Mouse (Mus musculus) midbrain, postnatal 0 days (tissue): ENCODE data around the gene Slk. TPM values are rescaled to one million over a fixed set of nuclear protein-coding genes. Genes with fewer than 3 reads are reported as not detected.
A peak's percentile ranks its signal among the peaks of the same experiment; 100 is the strongest.

Source experiments
- ATAC-seq: fragments of 200-750 bp; cut with Nextera tagmentation; 2 replicates; pipeline ENCODE4 v1.8.0; 2017; ENCODE audit warnings: moderate number of reproducible peaks, mild to moderate bottlenecking, moderate TSS enrichment, moderate library complexity; ENCODE audit not compliant: low FRiP score
- DNase-seq: peaks from one replicate; pipeline ENCODE4 v3.0.0-alpha.2; 2015; ENCODE audit warnings: low spot score
- H3K27ac ChIP-seq: fragments of 300-500 bp; sonication (generic); 2 replicates; pipeline ENCODE4 v1.5.1; 2014; ENCODE audit warnings: low read depth, mild to moderate bottlenecking, low read length, mixed read lengths
- H3K27me3 ChIP-seq: fragments of 300-500 bp; sonication (generic); 2 replicates; pipeline ENCODE4 v1.6.1; 2014; ENCODE audit warnings: low read length, control low read depth, mixed read lengths; ENCODE audit not compliant: insufficient read depth
- H3K36me3 ChIP-seq: fragments of 300-500 bp; sonication (generic); 2 replicates; pipeline ENCODE4 v1.6.1; 2014; ENCODE audit warnings: low read length, control low read depth, mixed read lengths; ENCODE audit not compliant: insufficient read depth
- H3K4me1 ChIP-seq: fragments of 300-500 bp; sonication (generic); 2 replicates; pipeline ENCODE4 v1.6.1; 2014; ENCODE audit warnings: mild to moderate bottlenecking, control low read depth, antibody characterized with exemption, low read length, mixed read lengths; ENCODE audit not compliant: insufficient read depth
- H3K4me2 ChIP-seq: fragments of 300-500 bp; sonication (generic); 2 replicates; pipeline ENCODE4 v1.6.1; 2014; ENCODE audit warnings: low read depth, mild to moderate bottlenecking, low read length, mixed read lengths; ENCODE audit not compliant: poor library complexity, severe bottlenecking
- H3K4me3 ChIP-seq: fragments of 300-500 bp; sonication (generic); 2 replicates; pipeline ENCODE4 v1.5.1; 2014; ENCODE audit warnings: low read depth, mild to moderate bottlenecking, low read length, moderate library complexity
- H3K9ac ChIP-seq: fragments of 300-500 bp; sonication (generic); replicated peaks from 2 replicates; pipeline ENCODE4 v1.6.1; 2014; ENCODE audit warnings: mild to moderate bottlenecking, low read length, moderate library complexity, mixed read lengths; ENCODE audit not compliant: poor library complexity, severe bottlenecking
- H3K9me3 ChIP-seq: fragments of 300-500 bp; sonication (generic); 2 replicates; pipeline ENCODE4 v1.6.1; 2016; ENCODE audit warnings: low read length, control low read depth
- CTCF ChIP-seq: IDR thresholded peaks from 2 replicates; pipeline ENCODE4 v1.5.1; 2016; ENCODE audit warnings: antibody characterized with exemption, mild to moderate bottlenecking
- WGBS: fragments of 180-500 bp; shearing (Covaris S2); extraction: QIAGEN DNeasy Blood & Tissue Kit; methylation state at CpG from one replicate; pipeline ENCODE4 v1.1.7; 2014; 5-methylcytosine and 5-hydroxymethylcytosine counted together
- polyA plus RNA-seq: library from polyadenylated mRNA; unstranded; fragments of >200 nt; fragmentation: Nextera tagmentation; extraction: Ambion mirVana; gene quantifications from 2 replicates; pipeline ENCODE4 v1.2.1, GENCODE M21; 2015
- total RNA-seq: library from RNA; depleted of rRNA; stranded (reverse); fragments of >200 nt; gene quantifications from 2 replicates; pipeline ENCODE4 v1.2.3, GENCODE M21; 2014; rRNA removed

Gene Slk
- 19.5 and 33.3 TPM in 2 replicates for total RNA-seq
- polyA plus RNA-seq = 2.7 and 4.0 TPM in 2 replicates

DNA sequence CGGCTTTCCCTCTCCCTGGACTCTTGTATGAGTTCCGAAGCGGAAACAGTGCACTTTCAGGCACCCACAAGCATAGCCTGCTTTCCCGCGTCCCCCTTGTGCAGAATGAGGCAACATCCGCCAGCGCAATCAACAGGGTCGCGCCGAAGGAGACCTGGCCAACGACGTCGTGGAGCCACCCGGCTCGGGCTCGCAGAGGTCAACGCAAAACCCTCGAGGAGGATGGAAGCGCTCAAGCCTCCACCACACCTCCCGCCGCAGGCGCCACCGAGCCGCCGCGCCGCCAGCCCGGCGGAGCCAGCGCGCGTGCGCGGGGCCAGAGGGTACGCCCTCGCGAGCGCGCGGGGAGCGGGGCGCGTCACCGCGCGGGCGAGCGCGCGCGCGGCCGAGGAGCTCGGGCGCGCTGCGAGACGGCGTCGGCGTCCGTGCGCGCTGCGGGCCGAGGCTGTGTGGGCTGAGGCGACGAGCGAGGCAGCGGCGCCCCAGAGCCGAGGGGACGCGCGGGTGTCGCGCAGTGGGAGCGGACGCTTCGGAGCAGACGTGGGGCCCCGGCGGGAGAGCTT lies at the start of gene Slk:
Slk (plus strand) TSS at position 454 of the 563 bp plus-strand sequence.
- under 1% methylated on average over 44 of the region's 83 CpGs for whole genome bisulfite sequencing

GRCm38 (mm10) chr19:47531309-47531708 lies 48.2 kb upstream of the Slk start:
- no peak for DNase-seq
- Histone ChIP-seq H3K9me3 (no peaks in the 10 kb centered on the region), H3K9ac (no peak overlapping the region), H3K27ac (no peak overlapping the region), H3K4me2 (no peak overlapping the region), H3K27me3 (no peaks in the 10 kb centered on the region), H3K4me3 (no peak overlapping the region), H3K36me3 (no peaks in the 10 kb centered on the region), H3K4me1 (0 out of 2 replicates have a peak, but pooled peaks cover 2% of the 10 kb centered on the region)
- TF ChIP-seq CTCF = no peak
- ATAC-seq = no peak
- 94% methylated on average over 5 of the region's 5 CpGs for WGBS

More for the DNA sequence above, at the start of gene Slk:
- no peaks in the 10 kb centered on the region for H3K36me3 ChIP-seq
- peak within 1 kb of the TSS; percentile 84 for H3K4me3 ChIP-seq
- peak within 1 kb of the TSS; percentile 71 for H3K4me2 ChIP-seq
- TF ChIP-seq CTCF = no peak
- H3K4me1 ChIP-seq = no peaks in the 10 kb centered on the region; the same call in 1 of the 2 replicates
- H3K27ac ChIP-seq = peak within 1 kb of the TSS; percentile 73
- peak; percentile 92 for DNase-seq
- H3K9me3 ChIP-seq = no peaks in the 10 kb centered on the region
- no peaks in the 10 kb centered on the region for H3K27me3 ChIP-seq
- H3K9ac ChIP-seq = peak within 1 kb of the TSS; percentile 86
- peak; percentile 92 for ATAC-seq

- peak; percentile 48 for TF ChIP-seq CTCF
- H3K4me3 ChIP-seq = no peak overlapping the region
- H3K36me3 ChIP-seq = no peaks in the 10 kb centered on the region
- no peak overlapping the region for H3K27ac ChIP-seq
- no peak overlapping the region for H3K4me2 ChIP-seq
- 96% methylated on average over 3 of the region's 3 CpGs for WGBS
- DNase-seq (no peak), ATAC-seq (no peak)
- H3K9me3 ChIP-seq = no peaks in the 10 kb centered on the region
- H3K4me1 ChIP-seq = peaks cover 5% of the 10 kb centered on the region; the same call in 1 of the 2 replicates
- H3K9ac ChIP-seq = no peak overlapping the region
- H3K27me3 ChIP-seq = no peaks in the 10 kb centered on the region
Observed at GRCm38 (mm10) chr19:47532449-47532848, 47.0 kb upstream of the Slk start.

GRCm38 (mm10) chr19:47534131-47534530 lies 45.3 kb upstream of the Slk start:
- 66% methylated on average over 1 of the region's 1 CpGs for WGBS
- H3K9ac ChIP-seq = no peak overlapping the region
- H3K36me3 ChIP-seq = no peaks in the 10 kb centered on the region
- DNase-seq (no peak), ATAC-seq (no peak)
- H3K4me3 ChIP-seq = no peak overlapping the region
- H3K9me3 ChIP-seq = no peaks in the 10 kb centered on the region
- H3K4me2 ChIP-seq = no peak overlapping the region
- peaks cover 8% of the 10 kb centered on the region; the same call in 1 of the 2 replicates for H3K4me1 ChIP-seq
- TF ChIP-seq CTCF = no peak
- H3K27ac ChIP-seq = no peak overlapping the region
- H3K27me3 ChIP-seq = no peaks in the 10 kb centered on the region

- ATAC-seq (peak; percentile 96), DNase-seq (peak; percentile 98)
- Histone ChIP-seq H3K27ac (peak overlapping the region; percentile 71), H3K4me3 (peak overlapping the region; percentile 49), H3K27me3 (no peaks in the 10 kb centered on the region), H3K36me3 (no peaks in the 10 kb centered on the region), H3K4me2 (peak overlapping the region; percentile 67), H3K9me3 (no peaks in the 10 kb centered on the region), H3K9ac (peak overlapping the region; percentile 58), H3K4me1 (peaks cover 8% of the 10 kb centered on the region; the same call in 1 of the 2 replicates)
- no peak for TF ChIP-seq CTCF
- 5% methylated on average over 29 of the region's 39 CpGs for whole genome bisulfite sequencing
Observed at GRCm38 (mm10) chr19:47536521-47537299, 42.8 kb upstream of the Slk start.
